Mouse (Mus musculus): ENCODE measurements around the gene Galm. TPM values are rescaled to one million over a fixed set of nuclear protein-coding genes. Genes with fewer than 3 reads are reported as not detected.

Galm gene
- polyA plus RNA-seq, 1 experiment from 2014 or later, result 2.2 TPM

DNA sequence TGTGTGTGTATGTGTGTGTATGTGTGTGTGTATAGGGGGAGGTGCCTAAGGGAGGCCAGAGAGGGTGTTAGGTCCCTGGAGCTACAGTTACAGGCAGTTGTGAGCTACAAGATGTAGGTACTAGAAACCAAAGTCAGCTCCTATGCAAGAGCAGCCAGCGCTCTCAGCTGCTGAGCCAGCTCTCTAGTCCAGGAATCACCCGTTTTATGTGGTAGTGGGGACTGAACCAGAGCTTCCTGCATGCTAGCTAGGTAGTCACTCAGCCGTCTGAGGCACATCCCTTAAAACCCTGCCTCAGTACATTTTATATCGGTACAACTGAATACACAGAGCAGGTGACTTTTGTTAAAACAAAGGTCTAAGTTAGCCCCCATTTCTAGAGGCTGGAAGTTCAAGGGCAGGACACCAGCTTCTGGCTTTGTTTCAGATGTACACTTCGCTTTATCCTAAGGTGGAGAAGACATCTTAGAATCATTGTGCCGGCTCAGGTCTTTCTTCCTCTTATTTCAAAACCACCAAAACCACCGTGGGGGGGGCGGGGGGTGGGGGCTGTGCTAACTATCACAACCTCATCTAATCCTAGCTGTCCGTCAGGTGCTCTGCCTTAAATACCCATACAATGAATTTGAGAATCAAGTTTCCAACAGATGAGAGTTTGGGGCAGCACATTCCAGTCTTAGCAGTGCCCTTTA lies 12.6 kb downstream of the Galm start:
- no peak for DNase-seq (ENCODE audit: low spot score)
- H3K4me1 ChIP-seq (replicated peaks; ENCODE audit: control insufficient read depth, insufficient read depth, low read length), result no peaks in the 10 kb centered on the region
- H3K4me2 ChIP-seq (replicated peaks), result no peak overlapping the region

DNA sequence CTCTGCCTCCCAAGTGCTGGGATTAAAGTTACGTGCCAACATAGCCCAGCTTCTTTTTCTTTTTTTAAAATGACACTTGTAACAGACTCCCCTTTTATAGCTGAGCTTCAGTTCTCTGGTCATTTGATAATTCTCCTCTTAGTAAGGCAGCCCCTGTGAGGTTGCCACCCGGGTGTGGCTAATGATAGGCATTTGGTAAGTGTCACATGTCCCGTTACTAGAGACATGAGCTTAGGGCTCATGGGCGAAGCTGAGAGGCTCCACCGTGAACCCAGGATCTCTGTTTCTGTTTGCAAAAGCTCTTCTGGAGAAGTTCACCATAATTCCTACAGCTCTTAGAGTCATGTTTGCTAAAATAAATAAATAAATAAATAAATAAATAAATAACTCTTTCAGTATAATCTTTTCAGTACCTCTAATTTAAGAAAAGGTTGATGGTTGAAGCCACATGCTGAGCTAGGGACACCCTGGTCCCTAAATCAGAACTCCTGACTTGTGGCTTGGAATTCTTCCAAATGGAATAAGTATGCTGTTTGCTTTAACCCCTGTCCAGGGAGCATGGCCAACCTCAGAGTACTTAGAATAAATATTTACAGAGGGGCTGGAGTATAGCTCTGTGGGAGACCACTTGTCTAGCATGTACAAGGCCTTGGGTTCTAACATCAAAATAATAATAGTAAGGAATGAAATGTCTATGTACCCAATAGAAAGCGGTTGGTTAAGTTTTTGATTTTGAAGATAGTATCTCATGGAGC lies 16.4 kb downstream of the Galm start:
- H3K27me3 ChIP-seq (ENCODE audit: control insufficient read depth, insufficient read depth, low read length), result no peaks in the 10 kb centered on the region
- H3K36me3 ChIP-seq (replicated peaks; ENCODE audit: control insufficient read depth, insufficient read depth), result no peaks in the 10 kb centered on the region
- DNase-seq (ENCODE audit: low spot score) (no peak), ATAC-seq (ENCODE audit: low FRiP score) (no peak)
- H3K4me2 ChIP-seq (replicated peaks), result no peak overlapping the region
- peaks cover 9% of the 10 kb centered on the region for H3K4me1 ChIP-seq (replicated peaks; ENCODE audit: control insufficient read depth, insufficient read depth, low read length)
- 88% methylated on average over 6 of the region's 6 CpGs for WGBS
- H3K27ac ChIP-seq, result no peak overlapping the region
- H3K9me3 ChIP-seq (ENCODE audit: control insufficient read depth, low read length), result no peaks in the 10 kb centered on the region
- H3K4me3 ChIP-seq (replicated peaks; ENCODE audit: low read length), result no peak overlapping the region
- H3K9ac ChIP-seq, result no peak overlapping the region

More for the DNA sequence above, 12.6 kb downstream of the Galm start:
- H3K9ac ChIP-seq, result no peak overlapping the region
- no peak for ATAC-seq (ENCODE audit: low FRiP score)
- H3K9me3 ChIP-seq (ENCODE audit: control insufficient read depth, low read length), result no peaks in the 10 kb centered on the region
- no peak overlapping the region for H3K4me3 ChIP-seq (replicated peaks; ENCODE audit: low read length)
- WGBS, result 85% methylated on average over 9 of the region's 9 CpGs
- H3K27me3 ChIP-seq (ENCODE audit: control insufficient read depth, insufficient read depth, low read length), result no peaks in the 10 kb centered on the region
- no peak overlapping the region for H3K27ac ChIP-seq
- H3K36me3 ChIP-seq (replicated peaks; ENCODE audit: control insufficient read depth, insufficient read depth), result no peaks in the 10 kb centered on the region

DNA sequence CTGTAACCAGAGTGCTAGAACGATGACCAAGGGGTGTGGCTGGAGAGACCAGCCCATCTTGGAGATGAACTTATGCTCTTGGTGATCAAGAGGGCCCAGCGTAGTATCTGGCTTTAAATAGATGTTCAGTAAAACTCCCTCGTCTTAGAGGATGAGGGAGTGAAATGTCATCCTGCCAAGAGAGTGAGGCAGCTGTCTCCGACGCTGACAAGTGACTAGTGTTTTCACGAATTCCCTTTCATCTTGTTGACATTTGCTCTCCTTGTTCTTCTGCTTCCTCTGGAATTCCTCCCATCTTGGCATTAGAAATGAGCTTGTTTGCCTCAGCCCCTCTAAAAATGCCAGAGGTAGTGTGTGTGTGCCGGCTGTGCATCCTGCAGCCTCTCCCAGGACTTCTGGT lies 17.9 kb downstream of the Galm start:
- no peak for ATAC-seq (ENCODE audit: low FRiP score)
- no peak for DNase-seq (ENCODE audit: low spot score)
- Histone ChIP-seq H3K4me1 (replicated peaks; ENCODE audit: control insufficient read depth, insufficient read depth, low read length) (peaks cover 11% of the 10 kb centered on the region), H3K27me3 (ENCODE audit: control insufficient read depth, insufficient read depth, low read length) (no peaks in the 10 kb centered on the region), H3K9me3 (ENCODE audit: control insufficient read depth, low read length) (no peaks in the 10 kb centered on the region), H3K4me3 (replicated peaks; ENCODE audit: low read length) (no peak overlapping the region), H3K4me2 (replicated peaks) (no peak overlapping the region), H3K9ac (no peak overlapping the region), H3K36me3 (replicated peaks; ENCODE audit: control insufficient read depth, insufficient read depth) (no peaks in the 10 kb centered on the region), H3K27ac (no peak overlapping the region)
- WGBS, result 67% methylated on average over 7 of the region's 7 CpGs

DNA sequence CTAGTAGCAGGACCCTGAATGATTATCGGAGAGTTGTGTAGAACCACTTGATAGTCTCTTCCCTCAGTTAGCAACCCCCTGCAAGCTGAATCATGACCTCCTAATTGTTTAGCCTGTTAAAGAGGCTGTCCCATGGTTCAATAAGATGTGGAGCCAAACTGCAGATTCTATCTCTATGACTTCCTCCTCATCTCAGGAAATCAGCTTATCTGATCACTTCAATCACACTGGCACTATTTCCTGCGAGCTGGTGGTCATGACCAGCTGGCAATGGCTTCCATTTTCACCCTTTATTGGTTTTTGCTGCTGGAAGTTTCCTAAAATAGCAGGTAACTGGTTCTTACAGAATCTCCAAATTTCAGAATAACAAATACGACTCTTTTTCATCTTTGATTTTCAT lies 18.5 kb downstream of the Galm start:
- no peak for ATAC-seq (ENCODE audit: low FRiP score)
- no peak overlapping the region for H3K4me2 ChIP-seq (replicated peaks)
- DNase-seq (ENCODE audit: low spot score), result no peak
- no peak overlapping the region for H3K9ac ChIP-seq
- no peaks in the 10 kb centered on the region for H3K27me3 ChIP-seq (ENCODE audit: control insufficient read depth, insufficient read depth, low read length)
- 88% methylated on average over 3 of the region's 3 CpGs for WGBS
- H3K36me3 ChIP-seq (replicated peaks; ENCODE audit: control insufficient read depth, insufficient read depth), result no peaks in the 10 kb centered on the region
- H3K9me3 ChIP-seq (ENCODE audit: control insufficient read depth, low read length), result no peaks in the 10 kb centered on the region
- no peak overlapping the region for H3K4me3 ChIP-seq (replicated peaks; ENCODE audit: low read length)
- H3K4me1 ChIP-seq (replicated peaks; ENCODE audit: control insufficient read depth, insufficient read depth, low read length), result peaks cover 11% of the 10 kb centered on the region
- H3K27ac ChIP-seq, result no peak overlapping the region

DNA sequence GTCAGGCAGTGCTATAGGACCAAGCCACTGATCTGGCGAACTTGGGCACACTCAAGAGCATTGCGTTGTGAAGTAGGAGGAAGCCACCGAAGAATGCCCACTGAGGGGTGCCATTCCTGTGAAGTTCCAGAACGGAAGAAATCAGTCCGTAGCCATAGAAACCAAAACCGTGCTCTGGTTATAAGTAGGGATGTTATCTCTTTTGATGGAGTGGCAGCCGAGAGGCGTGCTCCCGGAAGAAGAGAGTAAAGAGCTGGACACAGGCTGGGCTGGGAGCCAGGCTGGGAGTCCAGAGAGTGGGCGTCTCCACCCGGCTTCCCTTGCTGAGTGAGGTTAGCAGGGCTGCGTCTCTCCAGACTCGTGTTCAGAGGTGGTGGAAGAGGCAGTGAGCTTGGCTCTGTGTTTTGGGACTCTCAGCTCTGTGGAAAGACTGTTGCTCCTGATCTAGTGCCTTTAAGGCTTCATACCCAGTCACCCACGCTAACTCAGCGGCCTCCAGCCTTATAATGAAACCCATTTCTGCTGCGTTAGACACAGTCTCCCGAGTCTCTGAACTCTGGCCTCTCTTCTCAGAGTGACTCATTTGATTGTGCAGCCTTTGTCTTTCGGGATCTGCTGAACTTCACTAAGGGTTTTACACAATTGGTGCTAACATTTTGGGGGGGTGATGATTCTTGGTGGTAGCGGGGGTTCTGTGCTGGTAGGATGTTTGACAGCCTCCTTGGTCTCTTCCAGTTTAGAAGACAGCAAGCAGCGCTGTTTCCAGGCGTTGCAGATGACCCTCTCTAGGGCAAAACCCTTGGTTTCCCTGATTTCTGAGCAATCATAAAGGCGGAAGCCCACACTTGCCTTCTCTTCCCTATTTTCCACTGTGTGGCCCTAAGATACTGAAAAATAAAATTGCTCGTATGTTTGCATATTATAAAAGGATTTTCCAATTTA lies 21.1 kb downstream of the Galm start:
- Histone ChIP-seq H3K4me1 (replicated peaks; ENCODE audit: control insufficient read depth, insufficient read depth, low read length) (peaks cover 11% of the 10 kb centered on the region), H3K9me3 (ENCODE audit: control insufficient read depth, low read length) (no peaks in the 10 kb centered on the region), H3K9ac (no peak overlapping the region), H3K4me2 (replicated peaks) (peak overlapping the region; percentile 35), H3K4me3 (replicated peaks; ENCODE audit: low read length) (no peak overlapping the region), H3K27ac (no peak overlapping the region), H3K36me3 (replicated peaks; ENCODE audit: control insufficient read depth, insufficient read depth) (no peaks in the 10 kb centered on the region), H3K27me3 (ENCODE audit: control insufficient read depth, insufficient read depth, low read length) (no peaks in the 10 kb centered on the region)
- WGBS, result 41% methylated on average over 23 of the region's 23 CpGs
- ATAC-seq (ENCODE audit: low FRiP score) (peak; percentile 60), DNase-seq (ENCODE audit: low spot score) (peak; percentile 49)

DNA sequence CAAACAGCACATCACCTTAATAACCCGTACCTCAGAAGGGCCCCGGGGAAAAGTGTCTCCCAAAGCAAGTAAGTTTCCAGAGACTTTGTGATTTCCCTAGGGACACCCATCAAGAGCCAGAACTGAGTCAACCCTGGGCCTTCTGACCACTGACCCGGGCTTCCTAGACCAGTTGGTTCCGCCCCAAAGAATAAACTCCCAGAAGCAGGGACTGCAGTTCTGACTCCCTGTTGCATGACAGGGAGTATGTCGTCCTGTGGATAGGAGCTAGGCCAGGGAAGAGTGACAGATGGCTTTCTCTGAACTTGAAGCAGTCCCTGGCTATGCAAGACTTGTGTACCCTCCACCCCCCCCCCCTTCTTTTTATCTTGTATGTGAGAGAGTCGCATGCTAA lies 21.7 kb downstream of the Galm start:
- no peak for DNase-seq (ENCODE audit: low spot score)
- Histone ChIP-seq H3K9ac (no peak overlapping the region), H3K4me1 (replicated peaks; ENCODE audit: control insufficient read depth, insufficient read depth, low read length) (peaks cover 11% of the 10 kb centered on the region), H3K4me2 (replicated peaks) (no peak overlapping the region), H3K36me3 (replicated peaks; ENCODE audit: control insufficient read depth, insufficient read depth) (no peaks in the 10 kb centered on the region), H3K9me3 (ENCODE audit: control insufficient read depth, low read length) (no peaks in the 10 kb centered on the region), H3K27ac (no peak overlapping the region), H3K27me3 (ENCODE audit: control insufficient read depth, insufficient read depth, low read length) (no peaks in the 10 kb centered on the region), H3K4me3 (replicated peaks; ENCODE audit: low read length) (no peak overlapping the region)
- WGBS, result 86% methylated on average over 6 of the region's 6 CpGs
- no peak for ATAC-seq (ENCODE audit: low FRiP score)

DNA sequence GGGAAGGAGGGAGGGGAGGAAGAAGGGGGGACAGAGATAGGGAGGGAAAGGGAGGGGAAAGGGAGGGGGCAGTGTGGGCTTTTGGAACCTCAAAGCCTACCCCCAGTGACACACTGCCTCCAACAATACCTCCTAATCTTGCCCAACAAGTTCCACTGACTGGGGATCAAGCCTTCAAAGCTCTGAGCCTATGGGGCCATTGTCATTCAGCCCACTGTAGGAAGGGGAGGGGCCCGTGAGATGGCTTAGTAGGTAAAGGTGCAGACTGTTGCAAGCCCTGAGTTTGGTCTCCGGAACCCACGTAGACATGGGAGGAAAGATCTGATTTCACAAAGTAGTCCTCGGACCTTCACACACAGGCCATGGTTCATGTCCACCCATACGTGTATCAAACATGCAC lies 24.1 kb downstream of the Galm start:
- WGBS, result 24% methylated on average over 5 of the region's 5 CpGs
- no peak overlapping the region for H3K4me2 ChIP-seq (replicated peaks)

DNA sequence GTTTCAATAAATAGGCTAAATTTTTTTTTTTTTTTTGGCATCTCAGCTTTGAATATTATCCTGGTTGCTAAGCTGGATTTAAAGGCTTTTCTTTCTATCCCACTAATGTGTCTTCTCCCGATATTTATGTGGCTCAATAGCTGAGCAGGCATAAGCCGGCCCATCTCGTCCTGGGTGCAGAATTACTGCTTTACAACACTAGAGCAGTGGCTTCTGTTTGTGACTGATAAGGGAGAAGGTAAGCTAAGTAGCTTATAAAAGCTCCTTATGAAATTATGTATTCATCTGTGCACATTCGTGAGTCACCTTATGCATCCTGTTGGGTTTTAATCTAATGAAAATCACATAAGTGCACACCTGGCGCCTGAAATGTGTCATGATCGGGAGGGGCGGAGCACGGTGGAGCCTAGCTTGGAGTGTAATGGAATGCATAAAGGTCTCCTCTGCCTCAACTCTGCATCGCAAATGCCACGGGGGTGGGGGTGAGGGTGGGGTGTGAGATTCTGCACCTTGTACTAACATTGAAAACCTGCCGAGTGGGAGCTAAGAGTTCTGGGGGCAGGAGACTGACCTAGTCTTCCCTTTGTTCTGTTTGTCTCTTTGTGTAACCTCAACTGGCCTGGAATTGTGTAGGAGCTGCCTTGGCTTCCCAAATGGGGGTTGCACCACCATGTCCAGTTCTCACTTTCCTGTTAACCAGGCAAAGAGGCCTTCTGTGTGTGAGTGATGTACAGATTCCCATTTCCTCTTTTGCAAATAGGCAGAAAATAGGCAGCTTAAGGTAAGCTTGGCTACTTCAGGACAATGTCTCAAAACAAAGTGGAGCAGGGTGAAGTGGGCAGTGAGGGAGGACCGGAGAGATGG lies 25.7 kb downstream of the Galm start:
- Histone ChIP-seq H3K27me3 (ENCODE audit: control insufficient read depth, insufficient read depth, low read length) (no peaks in the 10 kb centered on the region), H3K9me3 (ENCODE audit: control insufficient read depth, low read length) (no peaks in the 10 kb centered on the region), H3K36me3 (replicated peaks; ENCODE audit: control insufficient read depth, insufficient read depth) (no peaks in the 10 kb centered on the region), H3K9ac (no peak overlapping the region), H3K4me1 (replicated peaks; ENCODE audit: control insufficient read depth, insufficient read depth, low read length) (peaks cover 8% of the 10 kb centered on the region), H3K4me3 (replicated peaks; ENCODE audit: low read length) (no peak overlapping the region), H3K27ac (no peak overlapping the region), H3K4me2 (replicated peaks) (no peak overlapping the region)
- WGBS, result 81% methylated on average over 12 of the region's 12 CpGs
- ATAC-seq (ENCODE audit: low FRiP score) (no peak), DNase-seq (ENCODE audit: low spot score) (no peak)

More for the DNA sequence above, 24.1 kb downstream of the Galm start:
- no peaks in the 10 kb centered on the region for H3K27me3 ChIP-seq (ENCODE audit: control insufficient read depth, insufficient read depth, low read length)
- H3K27ac ChIP-seq, result no peak overlapping the region
- H3K9me3 ChIP-seq (ENCODE audit: control insufficient read depth, low read length), result no peaks in the 10 kb centered on the region
- no peak overlapping the region for H3K4me3 ChIP-seq (replicated peaks; ENCODE audit: low read length)
- no peak overlapping the region for H3K9ac ChIP-seq
- ATAC-seq (ENCODE audit: low FRiP score), result no peak
- H3K36me3 ChIP-seq (replicated peaks; ENCODE audit: control insufficient read depth, insufficient read depth), result no peaks in the 10 kb centered on the region
- DNase-seq (ENCODE audit: low spot score), result no peak
- H3K4me1 ChIP-seq (replicated peaks; ENCODE audit: control insufficient read depth, insufficient read depth, low read length), result peaks cover 11% of the 10 kb centered on the region

Data from hindbrain, embryonic 14.5 days (tissue).